Mouse (Mus musculus) liver, embryonic 14.5 days (tissue): ENCODE measurements around the gene Grip1.

Experiments
- CTCF ChIP-seq: IDR thresholded peaks from 2 replicates; pipeline ENCODE4 v1.5.1; 2016; ENCODE audit warnings: antibody characterized with exemption, low read depth, control low read depth
- EP300 ChIP-seq: IDR thresholded peaks from 2 replicates; pipeline ENCODE4 v1.6.1; 2016; ENCODE audit warnings: antibody characterized with exemption, low read depth

GRCm38 (mm10) chr10:119541655-119542054 lies 88.0 kb downstream of the Grip1 start:
- TF ChIP-seq CTCF: no peak
- TF ChIP-seq EP300: no peak
